Mouse (Mus musculus): ENCODE data around the gene Dock6. TPM values are rescaled to one million over a fixed set of nuclear protein-coding genes. Genes with fewer than 3 reads are reported as not detected.

Gene Dock6
- total and polyA plus RNA-seq, 3 experiments = 5.0 to 21.3 TPM; not detected in 1

GRCm38 (mm10) chr9:21849691-21850677 lies 2.5 kb downstream of the Dock6 start (continued):
- TF ChIP-seq TAL1 (IDR thresholded peaks at IDR 0.05; ENCODE audit: low read length) = no peak

DNA sequence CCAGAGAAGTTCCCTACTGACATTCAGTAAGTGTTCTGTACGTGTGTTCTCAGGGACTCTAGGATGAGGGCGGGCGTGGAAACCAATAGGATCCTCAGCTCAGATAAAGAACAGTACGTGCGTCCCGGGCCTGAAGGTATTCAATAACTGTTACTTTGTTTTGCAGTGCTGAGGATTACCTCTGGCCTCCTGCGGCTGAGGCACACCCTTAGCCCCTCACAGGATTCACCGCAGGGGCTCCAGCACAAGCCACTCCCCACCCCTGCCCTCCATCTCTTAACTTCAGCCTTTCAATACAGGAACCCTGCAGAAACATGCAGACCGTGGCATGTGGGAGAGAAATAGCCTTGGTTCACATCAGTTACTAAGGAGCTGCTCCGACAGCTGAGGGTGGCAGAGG lies 4.5 kb downstream of the Dock6 start:
- DNase-seq (ENCODE audit: low read depth, low spot score) = no peak
- H3K4me3 ChIP-seq (ENCODE audit: control insufficient read depth in 1 of 2, insufficient read depth in 1 of 2, low read depth in 2 of 2, low read length in 2 of 2) = no peak overlapping the region
- no peaks in the 10 kb centered on the region for H3K4me1 ChIP-seq (ENCODE audit: control insufficient read depth in 1 of 2, insufficient read depth in 2 of 2, low read length in 2 of 2)
- H3K27me3 ChIP-seq (ENCODE audit: control insufficient read depth in 1 of 2, insufficient read depth in 2 of 2, low read length in 2 of 2) = no peaks in the 10 kb centered on the region
- H3K9ac ChIP-seq (ENCODE audit: control insufficient read depth, low read depth, low read length, poor library complexity, severe bottlenecking) = no peak overlapping the region
- H3K36me3 ChIP-seq (ENCODE audit: control insufficient read depth in 1 of 2, insufficient read depth in 2 of 2, low read length in 2 of 2) = peaks cover 0 to 3% of the 10 kb centered on the region in 2 experiments; a peak in 1 of 4 replicates
- H3K79me2 ChIP-seq (ENCODE audit: control insufficient read depth, insufficient read depth, low read length, poor library complexity) = no peaks in the 10 kb centered on the region; the same call in 1 of the 2 replicates
- TF ChIP-seq UBTF (IDR thresholded peaks at IDR 0.05; ENCODE audit: borderline replicate concordance, insufficient read depth, low read depth, low read length) (no peak), HCFC1 (IDR thresholded peaks at IDR 0.05; ENCODE audit: low read depth, low read length) (no peak), MXI1 (IDR thresholded peaks at IDR 0.05; ENCODE audit: low read depth, low read length) (no peak), GATA1 (IDR thresholded peaks at IDR 0.05; ENCODE audit: low read depth, low read length) (no peak)
- H3K9me3 ChIP-seq (replicated peaks; ENCODE audit: insufficient read depth, low read length) = no peaks in the 10 kb centered on the region
- H3K27ac ChIP-seq (ENCODE audit: control insufficient read depth, low read depth, low read length) = no peak overlapping the region

DNA sequence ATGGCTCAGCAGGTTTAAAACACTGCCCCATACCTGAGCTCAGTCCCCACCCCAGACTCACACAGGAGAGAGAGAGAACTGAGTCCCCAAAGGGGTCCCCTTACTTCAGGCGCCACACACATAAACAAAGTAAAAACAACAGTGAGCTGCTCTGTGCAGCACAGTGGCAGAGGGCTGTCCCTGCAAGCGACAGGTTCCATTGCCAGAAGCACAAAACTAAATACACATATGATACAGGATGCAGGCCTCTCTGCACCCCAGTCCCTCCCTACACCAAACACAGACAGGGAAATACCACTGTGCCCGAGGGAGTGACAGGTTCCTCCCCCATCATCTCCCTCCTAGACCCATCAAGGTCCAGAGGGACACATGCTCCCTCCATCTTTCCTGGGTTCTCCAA lies 5.0 kb downstream of the Dock6 start:
- no peaks in the 10 kb centered on the region for H3K4me1 ChIP-seq (ENCODE audit: control insufficient read depth in 1 of 2, insufficient read depth in 2 of 2, low read length in 2 of 2)

DNA sequence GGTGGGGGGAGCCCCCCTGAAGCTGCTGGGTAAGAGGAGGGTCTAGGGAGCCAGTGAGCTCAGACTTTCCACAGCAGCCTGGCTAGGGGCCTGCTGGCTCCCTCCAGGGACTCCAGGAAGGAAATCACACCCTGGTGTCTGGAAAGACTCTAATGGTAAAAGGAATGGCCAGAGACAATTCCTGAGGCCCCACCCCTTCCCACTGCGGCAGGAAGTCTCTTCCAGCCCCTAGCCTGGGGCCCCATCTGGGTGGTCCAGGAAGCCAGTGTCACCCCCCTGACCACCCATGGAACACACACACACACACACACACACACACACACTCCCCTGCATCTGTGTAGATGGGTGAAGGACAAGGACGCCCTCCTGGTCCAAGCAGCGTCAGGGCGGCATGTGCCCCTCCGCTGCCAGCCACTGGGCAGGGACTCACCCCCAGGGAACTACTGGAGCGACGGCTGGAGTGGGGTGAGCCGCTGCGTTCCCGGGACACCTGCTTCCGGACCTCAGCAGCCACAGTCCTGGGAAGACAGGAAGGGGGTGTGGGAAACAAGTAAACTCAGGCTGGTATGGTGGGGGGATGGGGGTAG lies 5.6 kb downstream of the Dock6 start:
- Histone ChIP-seq H3K27ac (ENCODE audit: control insufficient read depth, low read depth, low read length) (no peak overlapping the region), H3K79me2 (ENCODE audit: control insufficient read depth, insufficient read depth, low read length, poor library complexity) (no peaks in the 10 kb centered on the region), H3K4me3 (ENCODE audit: control insufficient read depth in 1 of 2, insufficient read depth in 1 of 2, low read depth in 2 of 2, low read length in 2 of 2) (no peak overlapping the region), H3K27me3 (ENCODE audit: control insufficient read depth in 1 of 2, insufficient read depth in 2 of 2, low read length in 2 of 2) (no peaks in the 10 kb centered on the region), H3K9ac (ENCODE audit: control insufficient read depth, low read depth, low read length, poor library complexity, severe bottlenecking) (no peak overlapping the region), H3K36me3 (ENCODE audit: control insufficient read depth in 1 of 2, insufficient read depth in 2 of 2, low read length in 2 of 2) (peaks cover 0 to under 1% of the 10 kb centered on the region in 2 experiments; a peak in 1 of 4 replicates), H3K4me1 (ENCODE audit: control insufficient read depth in 1 of 2, insufficient read depth in 2 of 2, low read length in 2 of 2) (no peaks in the 10 kb centered on the region), H3K9me3 (replicated peaks; ENCODE audit: insufficient read depth, low read length) (no peaks in the 10 kb centered on the region)
- DNase-seq (ENCODE audit: low read depth, low spot score) = no peak
- no peak for TF ChIP-seq CHD2 (IDR thresholded peaks at IDR 0.05; ENCODE audit: low read length)
- no peak for TF ChIP-seq TBP (IDR thresholded peaks at IDR 0.05; ENCODE audit: low read depth, low read length)
- no peak for TF ChIP-seq CHD1 (IDR thresholded peaks at IDR 0.05; ENCODE audit: low read depth, low read length)
- no peak for TF ChIP-seq CTCF (IDR thresholded peaks at IDR 0.05 in 2 of 3, conservative IDR thresholded peaks at IDR 0.05 in 1 of 3; ENCODE audit: control insufficient read depth in 1 of 3, insufficient read depth in 1 of 3, low read depth in 2 of 3, low read length in 3 of 3, poor library complexity in 1 of 3, severe bottlenecking in 1 of 3)
- TF ChIP-seq KAT2A (conservative IDR thresholded peaks at IDR 0.05; ENCODE audit: low read depth, low read length) = no peak
- no peak for TF ChIP-seq ETS1 (IDR thresholded peaks at IDR 0.05; ENCODE audit: low read depth, low read length)
- TF ChIP-seq MXI1 (IDR thresholded peaks at IDR 0.05; ENCODE audit: low read depth, low read length) = no peak
- no peak for TF ChIP-seq HCFC1 (IDR thresholded peaks at IDR 0.05; ENCODE audit: low read depth, low read length)
- TF ChIP-seq MYB (IDR thresholded peaks at IDR 0.05; ENCODE audit: low read depth, low read length) = no peak
- TF ChIP-seq USF2 (IDR thresholded peaks at IDR 0.05; ENCODE audit: borderline replicate concordance in 1 of 2, insufficient read depth in 1 of 2, low read depth in 1 of 2, low read length in 2 of 2) = no peak
- no peak for TF ChIP-seq GATA1 (IDR thresholded peaks at IDR 0.05; ENCODE audit: low read depth, low read length)
- no peak for TF ChIP-seq GABPA (IDR thresholded peaks at IDR 0.05; ENCODE audit: low read depth, low read length)
- TF ChIP-seq NRF1 (IDR thresholded peaks at IDR 0.05; ENCODE audit: insufficient read depth, low read depth, low read length, poor library complexity, severe bottlenecking) = no peak
- no peak for TF ChIP-seq MYC (IDR thresholded peaks at IDR 0.05; ENCODE audit: low read depth, low read length)
- no peak for TF ChIP-seq MAX (IDR thresholded peaks at IDR 0.05; ENCODE audit: low read length)

More for the DNA sequence above, 5.0 kb downstream of the Dock6 start:
- peaks cover 0 to 3% of the 10 kb centered on the region in 2 experiments; a peak in 1 of 4 replicates for H3K36me3 ChIP-seq (ENCODE audit: control insufficient read depth in 1 of 2, insufficient read depth in 2 of 2, low read length in 2 of 2)
- H3K79me2 ChIP-seq (ENCODE audit: control insufficient read depth, insufficient read depth, low read length, poor library complexity) = no peaks in the 10 kb centered on the region; the same call in 1 of the 2 replicates
- H3K9ac ChIP-seq (ENCODE audit: control insufficient read depth, low read depth, low read length, poor library complexity, severe bottlenecking) = no peak overlapping the region
- no peaks in the 10 kb centered on the region for H3K27me3 ChIP-seq (ENCODE audit: control insufficient read depth in 1 of 2, insufficient read depth in 2 of 2, low read length in 2 of 2)
- no peaks in the 10 kb centered on the region for H3K9me3 ChIP-seq (replicated peaks; ENCODE audit: insufficient read depth, low read length)
- H3K4me3 ChIP-seq (ENCODE audit: control insufficient read depth in 1 of 2, insufficient read depth in 1 of 2, low read depth in 2 of 2, low read length in 2 of 2) = no peak overlapping the region
- H3K27ac ChIP-seq (ENCODE audit: control insufficient read depth, low read depth, low read length) = no peak overlapping the region
- no peak for TF ChIP-seq TAL1 (IDR thresholded peaks at IDR 0.05; ENCODE audit: low read length)
- TF ChIP-seq GABPA (IDR thresholded peaks at IDR 0.05; ENCODE audit: low read depth, low read length) = no peak
- TF ChIP-seq POLR2AphosphoS5 (IDR thresholded peaks at IDR 0.05; ENCODE audit: borderline replicate concordance, low read depth, low read length) = no peak
- TF ChIP-seq TCF12 (IDR thresholded peaks at IDR 0.05; ENCODE audit: low read depth, low read length) = no peak
- TF ChIP-seq JUND (IDR thresholded peaks at IDR 0.05; ENCODE audit: low read depth, low read length) = no peak
- TF ChIP-seq ETS1 (IDR thresholded peaks at IDR 0.05; ENCODE audit: low read depth, low read length) = no peak
- no peak for TF ChIP-seq RAD21 (IDR thresholded peaks at IDR 0.05; ENCODE audit: low read depth, low read length)
- TF ChIP-seq NRF1 (IDR thresholded peaks at IDR 0.05; ENCODE audit: insufficient read depth, low read depth, low read length, poor library complexity, severe bottlenecking) = no peak
- no peak for DNase-seq (ENCODE audit: low read depth, low spot score)
